Mouse (Mus musculus): ENCODE data around the gene Mdfic.

GRCm38 (mm10) chr6:15777070-15777469, 56.6 kb downstream of the Mdfic start:
- TF ChIP-seq POLR2A (IDR thresholded peaks at IDR 0.05; ENCODE audit: borderline replicate concordance, low read depth, low read length) = no peak
- TF ChIP-seq CTCF (IDR thresholded peaks at IDR 0.05; ENCODE audit: low read depth, low read length) = no peak

All from bone marrow macrophage, adult 2 months (primary cell).